Mouse (Mus musculus) c-Kit-negative CD71-positive TER-119-positive erythroid progenitor cells, embryonic 14.5 days (primary cell): Measurements from ENCODE around the gene Klri2.
"Not testable (repeated sequence)": the region's sequence is repeated elsewhere in the genome, so short reads cannot be mapped to it uniquely, and the experiment has no call there.

Source experiments
- DNase-seq: peaks from one replicate; pipeline ENCODE4 v3.0.0-alpha.2; 2013; ENCODE audit warnings: low read depth, low spot score

Klri2 gene

DNA sequence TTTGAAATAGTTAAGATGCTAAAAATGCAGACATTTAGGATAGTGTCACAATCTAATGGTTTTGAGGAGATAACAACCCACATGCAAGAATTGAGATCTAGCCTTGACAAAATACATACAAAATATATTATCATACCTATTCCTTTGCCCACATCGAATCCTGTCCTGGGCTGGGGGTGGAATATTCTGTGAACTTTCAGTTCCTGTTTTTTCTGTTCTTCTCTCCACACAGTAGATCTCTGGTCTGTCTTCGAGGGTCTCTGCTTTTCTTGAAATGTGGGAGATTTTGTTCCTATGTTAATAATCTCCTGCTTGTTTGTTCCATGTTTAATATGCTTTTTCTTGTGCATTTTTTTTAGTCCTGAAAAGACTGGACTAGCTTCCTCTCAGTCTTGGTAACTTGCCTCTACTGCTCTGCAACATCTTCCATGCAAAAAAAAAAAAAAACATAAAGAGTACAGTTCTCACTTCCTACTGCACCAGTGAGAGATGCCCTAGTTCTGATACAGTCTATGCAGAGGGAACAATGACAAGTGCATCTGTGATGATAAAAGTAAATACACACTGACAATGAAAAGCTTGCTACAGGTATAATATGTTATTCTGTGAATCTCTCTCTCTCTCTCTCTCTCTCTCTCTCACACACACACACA is at the start of gene Klri2:
Klri2 (minus strand) TSS at position 416 of the 653 bp plus-strand sequence.
- DNase-seq: no peak

DNA sequence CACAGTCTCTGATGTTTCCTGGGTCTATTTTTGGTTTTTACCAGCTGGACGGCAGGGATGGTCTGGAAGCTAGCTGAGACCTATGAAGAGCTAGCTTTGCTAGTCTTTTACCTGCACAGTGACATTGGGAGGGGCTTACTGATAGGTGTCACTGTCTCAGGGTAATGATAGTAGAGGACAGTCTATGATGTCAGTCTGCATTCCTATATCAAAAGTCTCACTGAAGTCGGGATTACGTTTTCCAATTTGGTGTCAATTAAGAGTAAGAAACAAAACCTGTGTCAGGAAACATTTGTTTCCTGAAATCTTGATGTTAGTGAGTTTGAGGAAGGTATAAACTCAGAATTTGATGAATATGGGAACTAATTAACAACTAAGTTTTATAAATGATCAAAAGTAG is 43.9 kb upstream of the Klri2 start, which contains the start of gene Gm156:
Gm156 (minus strand) TSS at position 101 of the 400 bp plus-strand sequence.
- DNase-seq: not testable (repeated sequence)

GRCm38 (mm10) chr6:129747654-129748032 is 7.4 kb upstream of the Klri2 start:
- no peak for DNase-seq

DNA sequence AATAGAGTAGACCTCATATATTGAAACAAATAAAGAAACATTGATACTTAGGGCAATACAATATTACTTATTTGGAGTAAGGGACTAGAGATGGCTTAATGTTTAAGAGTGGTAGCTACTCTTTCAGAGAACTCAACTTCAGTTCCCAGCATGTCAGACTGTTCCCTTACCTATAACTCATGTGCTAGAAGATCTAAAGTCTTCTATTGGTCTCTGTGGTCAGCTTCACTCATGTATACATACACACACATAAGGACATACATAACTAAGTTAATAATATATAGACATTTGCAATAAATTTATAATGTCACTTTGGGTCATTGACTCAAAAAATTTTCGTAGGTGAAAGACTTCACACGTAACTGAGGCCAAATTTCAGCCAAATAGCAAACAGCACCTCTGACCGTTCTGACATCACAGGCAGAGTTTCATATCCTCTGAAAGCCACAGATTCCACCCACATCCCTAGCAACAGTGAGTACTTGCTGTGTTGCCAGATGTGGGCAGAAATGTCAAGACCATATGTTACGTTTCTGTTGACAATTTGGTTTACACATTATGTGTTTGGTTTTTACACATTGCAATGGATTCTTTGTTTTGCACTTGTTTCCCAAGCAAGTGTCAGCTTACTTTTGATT is 6.9 kb upstream of the Klri2 start:
- DNase-seq: no peak

DNA sequence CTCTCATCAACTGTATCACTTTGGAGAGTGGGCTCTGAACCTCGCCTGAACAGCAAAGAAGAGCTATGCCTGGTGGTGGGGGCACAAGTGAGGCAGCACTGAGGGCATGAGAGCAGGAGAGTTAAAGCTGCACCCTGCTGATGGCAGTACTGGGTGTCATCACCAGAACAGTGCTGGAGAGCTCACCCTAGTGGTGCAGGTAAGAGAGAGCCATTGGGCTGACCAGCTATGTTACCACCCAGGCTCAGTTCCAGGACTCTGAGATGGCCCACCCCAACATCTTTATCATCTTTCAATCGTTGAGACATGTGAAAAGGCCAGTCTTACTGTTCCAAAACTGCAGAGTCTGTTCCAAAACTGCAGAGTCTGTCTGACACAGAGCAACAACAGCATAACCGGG is 5.9 kb upstream of the Klri2 start:
- no peak for DNase-seq

GRCm38 (mm10) chr6:129736414-129736813 is 3.9 kb downstream of the Klri2 start:
- DNase-seq: no peak

DNA sequence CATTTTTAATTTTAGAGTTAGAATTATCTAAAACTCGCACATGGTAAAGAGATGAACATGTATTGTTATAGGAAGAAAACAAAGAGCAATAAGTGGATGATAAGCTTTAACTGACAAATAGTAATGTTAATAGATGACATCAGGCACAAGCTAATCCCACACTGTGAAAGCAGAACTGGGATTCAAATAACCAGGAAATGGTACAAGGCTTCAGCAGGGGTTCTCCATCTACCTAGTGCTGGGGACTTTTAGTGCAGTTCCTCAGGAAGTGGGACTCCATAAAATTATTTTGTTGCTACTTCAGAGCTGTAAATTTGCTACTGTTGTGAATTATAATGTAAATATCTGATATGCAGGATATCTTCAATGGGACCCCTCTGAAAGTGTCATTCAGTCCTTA is 13.0 kb downstream of the Klri2 start:
- no peak for DNase-seq

DNA sequence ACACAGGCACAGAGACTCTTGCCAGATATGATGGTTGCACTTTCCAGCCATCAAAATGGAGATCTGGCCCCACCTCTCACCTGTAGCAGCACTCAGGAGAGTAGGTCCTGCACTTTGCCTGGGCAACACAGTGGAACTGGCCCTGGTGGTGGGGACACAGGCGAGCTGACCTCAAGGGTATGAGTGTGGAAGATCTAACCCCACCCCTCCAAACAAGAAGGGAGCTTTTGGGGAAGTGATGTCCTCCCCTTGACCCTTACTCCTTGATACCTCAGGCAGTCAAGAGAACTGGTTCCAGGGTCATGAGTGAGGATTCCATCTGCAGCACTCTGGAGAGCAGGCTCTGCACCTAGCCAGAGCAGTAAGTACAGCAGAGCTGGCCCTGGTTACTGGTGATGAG is 18.9 kb downstream of the Klri2 start:
- no peak for DNase-seq

DNA sequence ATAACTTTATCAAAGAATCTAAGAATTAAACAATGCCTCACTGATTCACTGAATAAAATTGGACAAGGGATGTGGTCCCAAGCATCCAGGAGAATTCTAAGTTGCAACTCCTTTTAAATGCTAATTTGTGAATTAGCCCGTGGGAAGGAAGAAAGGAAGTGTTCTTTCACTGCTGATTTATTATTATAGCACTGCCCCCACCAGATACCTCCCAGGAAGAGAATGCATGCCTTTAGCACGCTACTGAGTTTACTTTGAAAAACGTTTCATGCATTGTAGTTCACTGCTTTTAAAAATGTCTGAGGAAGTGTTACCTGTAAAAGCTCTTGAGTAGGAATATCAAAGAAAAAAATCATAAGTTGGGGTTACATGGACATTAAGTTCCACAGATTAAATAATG is 19.8 kb downstream of the Klri2 start:
- no peak for DNase-seq

GRCm38 (mm10) chr6:129717032-129717431 is 23.3 kb downstream of the Klri2 start, which contains the start of gene Klri1:
Gene Klri1 (minus strand): TSS chr6:129717132.
- DNase-seq: no peak

- no peak for DNase-seq
Measured at GRCm38 (mm10) chr6:129713566-129713965, 26.7 kb downstream of the Klri2 start.

- not testable (repeated sequence) for DNase-seq
Measured at GRCm38 (mm10) chr6:129691436-129691835, 48.8 kb downstream of the Klri2 start.

DNA sequence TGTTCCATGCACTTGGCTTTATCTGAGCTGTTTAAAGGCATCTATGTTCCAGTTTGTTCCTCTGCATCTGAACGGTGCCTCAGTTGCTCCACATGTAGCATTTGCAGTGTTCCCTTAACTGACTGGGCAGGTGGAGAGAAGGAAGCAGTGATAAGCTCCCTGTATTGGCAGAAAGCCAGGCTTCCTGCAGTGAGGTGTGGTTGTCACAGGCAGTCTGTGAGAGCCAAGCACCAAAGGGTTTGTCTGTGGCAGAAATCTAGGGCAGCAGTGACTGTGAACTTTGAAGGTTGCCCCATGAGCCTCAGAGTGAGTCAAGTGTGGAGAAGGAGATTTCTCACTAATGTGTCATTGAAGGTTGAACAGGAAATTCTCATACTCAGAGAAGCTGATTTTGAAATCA is 59.9 kb downstream of the Klri2 start:
- no peak for DNase-seq
